Mouse (Mus musculus) forebrain, embryonic 16.5 days (tissue): ENCODE measurements around the gene Celf2. TPM values are rescaled to one million over a fixed set of nuclear protein-coding genes. Genes with fewer than 3 reads are reported as not detected.

Experiments
- ATAC-seq: fragments of 200-750 bp; cut with Nextera tagmentation; 2 replicates; pipeline ENCODE4 v1.8.0; 2017; ENCODE audit warnings: mild to moderate bottlenecking, moderate library complexity
- H3K27ac ChIP-seq: fragments of 300-500 bp; sonication (generic); 2 replicates; pipeline ENCODE4 v1.5.1; 2014; ENCODE audit warnings: low read length, control low read depth
- H3K27me3 ChIP-seq: fragments of 300-500 bp; sonication (generic); replicated peaks from 2 replicates; pipeline ENCODE4 v1.6.1; 2014; ENCODE audit warnings: low read length; ENCODE audit not compliant: control insufficient read depth, insufficient read depth
- H3K36me3 ChIP-seq: fragments of 300-500 bp; sonication (generic); 2 replicates; pipeline ENCODE4 v1.6.1; 2014; ENCODE audit not compliant: control insufficient read depth, insufficient read depth
- H3K4me1 ChIP-seq: fragments of 300-500 bp; sonication (generic); replicated peaks from 2 replicates; pipeline ENCODE4 v1.6.1; 2014; ENCODE audit warnings: low read length; ENCODE audit not compliant: control insufficient read depth, insufficient read depth
- H3K4me2 ChIP-seq: fragments of 300-500 bp; sonication (generic); 2 replicates; pipeline ENCODE4 v1.6.1; 2014; ENCODE audit warnings: mild to moderate bottlenecking, low read length, control low read depth
- H3K4me3 ChIP-seq: fragments of 300-500 bp; sonication (generic); replicated peaks from 2 replicates; pipeline ENCODE4 v1.5.1; 2014; ENCODE audit warnings: mild to moderate bottlenecking, low read length, control low read depth
- H3K9ac ChIP-seq: fragments of 300-500 bp; sonication (generic); replicated peaks from 2 replicates; pipeline ENCODE4 v1.6.1; 2014; ENCODE audit warnings: low read depth, low read length, control low read depth
- H3K9me3 ChIP-seq: fragments of 300-500 bp; sonication (generic); 2 replicates; pipeline ENCODE4 v1.6.1; 2016; ENCODE audit warnings: low read length; ENCODE audit not compliant: control insufficient read depth
- WGBS: fragments of 180-500 bp; shearing (Covaris S2); extraction: QIAGEN DNeasy Blood & Tissue Kit; methylation state at CpG from one replicate; pipeline ENCODE4 v1.1.7; 2014; 5-methylcytosine and 5-hydroxymethylcytosine counted together
- polyA plus RNA-seq: library from polyadenylated mRNA; unstranded; fragments of >200 nt; fragmentation: Nextera tagmentation; extraction: Ambion mirVana; gene quantifications from 2 replicates; pipeline ENCODE4 v1.2.1, GENCODE M21; 2015

The Celf2 gene
- polyA plus RNA-seq, 1 experiment from 2014 or later = 348 TPM

DNA sequence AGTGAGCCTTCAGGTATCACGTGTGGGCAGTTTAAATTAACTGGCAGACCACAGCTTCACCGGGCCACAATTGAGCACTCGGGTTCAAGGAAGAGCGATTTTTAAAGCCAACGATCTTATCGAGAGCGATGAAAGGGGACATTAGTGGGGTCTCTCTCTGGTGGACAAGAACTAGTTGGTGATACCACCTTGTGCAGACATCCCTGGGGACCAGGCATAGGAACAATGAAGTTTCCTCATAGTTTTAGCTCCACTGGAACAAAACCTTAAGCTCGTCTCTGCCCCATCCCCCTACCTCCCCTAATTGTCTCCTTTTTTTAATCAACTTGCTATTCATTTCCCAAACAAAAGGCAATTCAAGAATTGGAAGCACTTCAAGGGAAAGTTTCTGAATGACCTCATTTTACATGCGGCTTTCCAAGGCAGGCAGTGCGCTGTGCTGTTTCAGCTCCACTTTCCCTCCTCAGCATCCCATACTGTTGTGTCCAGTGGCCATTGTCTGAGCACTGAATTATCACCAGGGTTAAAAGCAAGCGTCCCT lies 634.2 kb downstream of the Celf2 start:
- Histone ChIP-seq H3K27ac (peak overlapping the region; percentile 96), H3K9me3 (no peaks in the 10 kb centered on the region), H3K9ac (peak overlapping the region; percentile 66), H3K4me2 (peak overlapping the region; percentile 69), H3K27me3 (no peaks in the 10 kb centered on the region), H3K4me3 (peak overlapping the region; percentile 34), H3K4me1 (peaks cover 32% of the 10 kb centered on the region), H3K36me3 (no peaks in the 10 kb centered on the region)
- ATAC-seq = peak; percentile 57; the same call in 1 of the 2 replicates
- 4% methylated on average over 11 of the region's 11 CpGs for WGBS

GRCm38 (mm10) chr2:6874266-6874955 lies 635.0 kb downstream of the Celf2 start:
- no peaks in the 10 kb centered on the region for H3K27me3 ChIP-seq
- no peaks in the 10 kb centered on the region for H3K9me3 ChIP-seq
- peaks cover 29% of the 10 kb centered on the region for H3K4me1 ChIP-seq
- no peak for ATAC-seq
- H3K4me3 ChIP-seq = peak overlapping the region; percentile 34
- H3K9ac ChIP-seq = peak overlapping the region; percentile 66
- H3K4me2 ChIP-seq = peak overlapping the region; percentile 69
- H3K36me3 ChIP-seq = no peaks in the 10 kb centered on the region
- H3K27ac ChIP-seq = peak overlapping the region; percentile 96
- 9% methylated on average over 10 of the region's 10 CpGs for WGBS

DNA sequence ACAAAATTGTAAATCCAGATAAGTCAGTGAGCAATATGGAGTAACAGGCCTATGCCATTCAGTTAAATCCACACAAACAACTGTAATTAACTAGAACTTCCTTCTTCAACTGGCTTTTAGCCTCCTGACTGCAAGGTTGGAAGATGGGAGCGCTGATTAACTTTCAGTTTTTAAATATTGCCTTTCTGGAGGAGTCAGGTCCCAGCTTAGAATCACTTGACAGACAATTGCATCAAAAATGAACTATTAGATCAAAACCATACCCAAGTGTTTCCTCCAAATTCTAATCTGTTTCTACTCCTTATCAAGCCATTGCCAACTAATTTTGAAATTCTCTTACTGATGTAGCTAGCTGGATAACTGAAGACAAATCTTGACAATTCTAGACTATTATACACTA lies 635.7 kb downstream of the Celf2 start:
- H3K4me3 ChIP-seq = peak overlapping the region; percentile 28
- no peaks in the 10 kb centered on the region for H3K27me3 ChIP-seq
- no peaks in the 10 kb centered on the region for H3K9me3 ChIP-seq
- H3K4me2 ChIP-seq = peak overlapping the region; percentile 69
- peak overlapping the region; percentile 96 for H3K27ac ChIP-seq
- WGBS = 50% methylated on average over 1 of the region's 1 CpGs
- H3K9ac ChIP-seq = peak overlapping the region; percentile 53
- peaks cover 33% of the 10 kb centered on the region for H3K4me1 ChIP-seq
- no peak for ATAC-seq
- H3K36me3 ChIP-seq = no peaks in the 10 kb centered on the region

- Histone ChIP-seq H3K27me3 (no peaks in the 10 kb centered on the region), H3K9me3 (no peaks in the 10 kb centered on the region), H3K36me3 (no peaks in the 10 kb centered on the region), H3K27ac (peak overlapping the region; percentile 99), H3K4me3 (peak overlapping the region; percentile 69), H3K4me2 (peak overlapping the region; percentile 81), H3K9ac (peak overlapping the region; percentile 96), H3K4me1 (peaks cover 33% of the 10 kb centered on the region)
- WGBS = 4% methylated on average over 10 of the region's 10 CpGs
- no peak for ATAC-seq
These were observed 636.5 kb downstream of the Celf2 start for GRCm38 (mm10) chr2:6872894-6873255.

DNA sequence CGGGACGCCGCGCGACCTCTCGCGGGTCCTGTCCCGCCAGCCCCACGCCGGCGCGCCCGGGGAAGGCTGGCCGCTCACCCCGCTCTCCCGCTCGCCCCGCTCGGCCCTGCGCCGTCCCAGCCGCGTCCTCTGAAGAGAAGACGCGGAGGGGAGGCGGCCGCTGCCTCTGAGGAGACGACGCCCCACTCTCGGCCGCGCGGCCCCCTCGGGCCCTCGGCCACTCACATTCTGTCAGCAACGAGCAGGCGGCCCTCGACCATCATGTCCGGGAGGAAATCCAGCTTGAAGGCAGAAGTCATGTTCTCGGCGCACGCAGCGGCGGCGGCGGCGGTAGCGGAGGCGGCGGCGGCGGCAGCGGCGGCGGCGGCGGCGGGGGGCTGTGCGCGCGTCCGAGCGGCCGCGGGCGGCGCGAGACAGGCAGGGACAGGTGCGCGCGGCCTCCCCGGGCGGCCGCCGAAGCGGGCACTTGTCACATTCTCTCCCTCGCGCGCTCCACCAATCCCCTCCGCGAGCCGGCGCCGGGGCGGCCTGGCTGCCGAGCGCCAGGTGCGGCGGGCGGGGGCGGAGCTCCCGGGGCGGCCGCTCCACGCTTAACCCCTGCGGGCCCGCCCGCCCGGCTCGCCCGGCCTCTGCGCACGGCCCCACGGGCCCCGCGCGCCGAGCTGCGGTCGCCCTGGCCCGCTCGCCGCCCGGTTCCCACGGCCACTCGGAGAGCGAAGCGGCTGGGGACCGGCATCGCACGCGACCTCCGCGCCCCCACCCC lies 637.1 kb downstream of the Celf2 start:
- under 1% methylated on average over 91 of the region's 124 CpGs for WGBS
- Histone ChIP-seq H3K4me1 (peaks cover 38% of the 10 kb centered on the region), H3K27me3 (no peaks in the 10 kb centered on the region), H3K9me3 (no peaks in the 10 kb centered on the region), H3K36me3 (no peaks in the 10 kb centered on the region), H3K27ac (peak overlapping the region; percentile 99), H3K9ac (peak overlapping the region; percentile 96), H3K4me2 (peak overlapping the region; percentile 81), H3K4me3 (peak overlapping the region; percentile 69)
- ATAC-seq = peak; percentile 85

GRCm38 (mm10) chr2:6871281-6872130 lies 637.9 kb downstream of the Celf2 start:
- H3K36me3 ChIP-seq = no peaks in the 10 kb centered on the region
- H3K9ac ChIP-seq = peak overlapping the region; percentile 96
- H3K27ac ChIP-seq = peak overlapping the region; percentile 99
- H3K9me3 ChIP-seq = no peaks in the 10 kb centered on the region
- ATAC-seq = peak; percentile 38
- 2% methylated on average over 40 of the region's 40 CpGs for WGBS
- H3K4me2 ChIP-seq = peak overlapping the region; percentile 81
- H3K4me3 ChIP-seq = peak overlapping the region; percentile 69
- H3K27me3 ChIP-seq = no peaks in the 10 kb centered on the region
- peaks cover 36% of the 10 kb centered on the region for H3K4me1 ChIP-seq

GRCm38 (mm10) chr2:6869956-6870710 lies 639.2 kb downstream of the Celf2 start:
- Histone ChIP-seq H3K4me1 (peaks cover 35% of the 10 kb centered on the region), H3K4me3 (peak overlapping the region; percentile 50), H3K4me2 (peak overlapping the region; percentile 81), H3K9me3 (no peaks in the 10 kb centered on the region), H3K27me3 (no peaks in the 10 kb centered on the region), H3K9ac (peak overlapping the region; percentile 74), H3K27ac (peak overlapping the region; percentile 92), H3K36me3 (no peaks in the 10 kb centered on the region)
- no peak for ATAC-seq
- 24% methylated on average over 9 of the region's 9 CpGs for WGBS

- Histone ChIP-seq H3K4me2 (peak overlapping the region; percentile 57), H3K27ac (peak overlapping the region; percentile 76), H3K36me3 (no peaks in the 10 kb centered on the region), H3K9me3 (no peaks in the 10 kb centered on the region), H3K27me3 (no peaks in the 10 kb centered on the region), H3K9ac (peak overlapping the region; percentile 52), H3K4me3 (peak overlapping the region; percentile 29), H3K4me1 (peaks cover 31% of the 10 kb centered on the region)
- no peak for ATAC-seq
- WGBS = 13% methylated on average over 4 of the region's 4 CpGs
These were observed 642.1 kb downstream of the Celf2 start for GRCm38 (mm10) chr2:6867297-6867696.
